Mouse (Mus musculus): ENCODE data around the gene Carmil1.
A peak's percentile ranks its signal among the peaks of the same experiment; 100 is the strongest.

Gene Carmil1

GRCm38 (mm10) chr13:24104611-24105339 lies 175.8 kb downstream of the Carmil1 start:
- peak; percentile 43 for DNase-seq (ENCODE audit: low spot score)

GRCm38 (mm10) chr13:24104016-24104415 lies 176.6 kb downstream of the Carmil1 start:
- no peak for DNase-seq (ENCODE audit: low spot score)

- DNase-seq (ENCODE audit: low spot score) = no peak
Measured at GRCm38 (mm10) chr13:24103152-24103551, 177.4 kb downstream of the Carmil1 start.

GRCm38 (mm10) chr13:24102256-24102655 lies 178.3 kb downstream of the Carmil1 start:
- no peak for DNase-seq (ENCODE audit: low spot score)

- DNase-seq (ENCODE audit: low spot score) = no peak
Measured at GRCm38 (mm10) chr13:24101157-24102130, 179.2 kb downstream of the Carmil1 start.

DNA sequence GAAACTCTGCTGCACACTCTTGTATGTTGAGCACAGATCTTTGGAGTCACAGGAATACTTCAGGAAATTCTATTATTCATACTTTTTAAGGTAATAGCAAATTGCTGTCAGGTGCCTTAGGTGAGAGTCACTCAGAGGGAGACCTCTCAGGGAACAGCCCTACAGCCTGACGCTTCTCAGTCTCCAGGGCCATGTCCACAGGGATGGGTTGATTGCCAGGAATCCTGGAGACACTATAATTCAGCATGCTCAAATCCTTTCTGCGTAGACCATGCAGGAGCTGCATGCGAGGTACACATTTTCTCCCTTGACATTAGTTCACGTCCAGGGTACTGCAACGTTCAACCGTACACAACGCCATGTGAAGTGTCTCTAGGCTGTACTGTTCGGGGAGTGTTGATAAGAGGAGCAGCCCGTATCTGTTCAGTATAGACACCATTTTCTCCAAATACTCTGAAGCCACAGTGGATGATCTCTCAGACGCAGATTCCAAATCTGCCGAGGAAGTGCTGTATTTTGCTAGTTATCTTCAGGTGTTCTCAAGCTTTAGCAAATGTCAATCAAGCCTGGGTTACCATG lies 180.0 kb downstream of the Carmil1 start:
- DNase-seq (ENCODE audit: low spot score) = no peak

GRCm38 (mm10) chr13:24096573-24096972 lies 184.0 kb downstream of the Carmil1 start:
- DNase-seq (ENCODE audit: low spot score) = no peak

GRCm38 (mm10) chr13:24094825-24095547 lies 185.6 kb downstream of the Carmil1 start:
- DNase-seq (ENCODE audit: low spot score) = no peak

GRCm38 (mm10) chr13:24093108-24093507 lies 187.5 kb downstream of the Carmil1 start:
- DNase-seq (ENCODE audit: low spot score) = no peak

DNA sequence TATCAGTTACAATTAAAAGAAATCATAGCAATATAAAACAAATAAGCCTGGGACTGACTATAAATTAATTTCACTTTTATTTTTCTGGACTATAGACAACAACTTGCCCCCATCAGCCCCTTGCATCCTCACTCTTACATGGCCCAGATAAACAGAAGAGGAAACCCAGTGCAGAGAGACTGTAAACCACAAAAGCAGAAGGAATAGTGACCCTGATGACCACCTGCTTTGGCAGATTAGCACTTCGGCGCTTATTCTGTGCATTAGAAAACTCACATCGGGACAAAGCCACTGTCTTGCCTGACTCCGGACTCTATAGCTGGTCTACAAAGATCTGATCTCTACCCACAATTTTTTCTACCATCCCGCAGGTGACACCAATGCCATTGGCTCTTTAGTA lies 188.5 kb downstream of the Carmil1 start:
- no peak for DNase-seq (ENCODE audit: low spot score)

- no peak for DNase-seq (ENCODE audit: low spot score)
Measured at GRCm38 (mm10) chr13:24082153-24082552, 198.4 kb downstream of the Carmil1 start.

DNA sequence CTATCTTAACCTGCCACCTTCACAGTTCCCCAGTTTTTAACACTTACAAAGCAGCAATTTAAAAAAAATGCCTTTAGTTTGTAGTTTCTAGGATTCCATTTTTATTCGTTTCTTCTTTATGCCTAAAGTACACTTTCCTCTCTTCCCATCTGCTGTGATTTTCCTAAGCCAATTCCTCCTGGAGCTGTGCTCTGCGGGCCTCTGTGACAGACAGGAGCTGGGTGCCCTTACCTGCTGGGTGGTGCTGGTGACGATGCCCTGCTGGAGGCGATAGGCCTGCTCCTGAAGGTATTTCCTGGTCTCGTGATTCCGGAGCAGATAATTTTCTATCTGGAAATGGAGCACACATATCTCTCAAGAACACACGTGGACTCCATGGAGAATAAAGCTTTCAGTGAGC lies 198.9 kb downstream of the Carmil1 start:
- DNase-seq (ENCODE audit: low spot score) = no peak

GRCm38 (mm10) chr13:24072588-24072987 lies 208.0 kb downstream of the Carmil1 start:
- no peak for DNase-seq (ENCODE audit: low spot score)

DNA sequence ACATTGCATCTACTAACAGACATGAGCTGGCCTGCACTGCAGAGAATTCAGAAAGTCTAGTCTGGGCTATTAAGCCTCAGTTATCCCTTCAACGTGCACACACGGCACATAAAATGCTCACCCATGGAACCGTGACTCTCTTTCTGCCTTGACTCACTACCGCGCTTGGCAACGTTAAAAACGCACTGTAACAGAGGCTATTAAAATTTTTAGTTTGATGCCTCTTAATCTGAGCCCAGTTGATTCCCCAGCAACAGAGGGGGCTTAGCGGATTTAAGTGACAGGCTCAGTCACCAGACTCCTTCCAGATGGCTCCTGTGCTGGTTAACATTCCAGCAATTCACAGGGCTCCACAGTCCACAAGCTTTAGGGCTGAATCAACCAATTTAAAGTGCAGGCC lies 213.0 kb downstream of the Carmil1 start:
- no peak for DNase-seq (ENCODE audit: low spot score)

- DNase-seq (ENCODE audit: low spot score) = no peak
Measured at GRCm38 (mm10) chr13:24065536-24065935, 215.1 kb downstream of the Carmil1 start.

DNA sequence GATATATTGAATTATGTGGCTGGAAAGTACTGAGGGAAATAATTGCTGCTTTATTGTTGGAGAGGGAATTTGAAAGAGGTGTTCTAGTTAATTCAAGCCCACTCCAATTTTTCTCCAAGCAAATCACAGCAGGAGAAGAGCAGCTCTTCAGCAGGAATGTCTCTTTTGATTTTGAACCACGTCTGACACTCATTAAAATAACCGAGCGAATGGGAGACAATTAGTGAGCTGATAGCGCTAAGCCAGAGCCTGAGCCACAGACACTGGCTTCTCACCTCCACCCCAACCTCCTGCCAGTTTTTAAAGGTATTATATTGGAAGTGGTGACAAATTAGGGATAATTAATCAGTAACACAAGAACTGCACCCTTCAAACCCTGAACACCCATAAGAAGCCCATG lies 217.8 kb downstream of the Carmil1 start:
- no peak for DNase-seq (ENCODE audit: low spot score)

DNA sequence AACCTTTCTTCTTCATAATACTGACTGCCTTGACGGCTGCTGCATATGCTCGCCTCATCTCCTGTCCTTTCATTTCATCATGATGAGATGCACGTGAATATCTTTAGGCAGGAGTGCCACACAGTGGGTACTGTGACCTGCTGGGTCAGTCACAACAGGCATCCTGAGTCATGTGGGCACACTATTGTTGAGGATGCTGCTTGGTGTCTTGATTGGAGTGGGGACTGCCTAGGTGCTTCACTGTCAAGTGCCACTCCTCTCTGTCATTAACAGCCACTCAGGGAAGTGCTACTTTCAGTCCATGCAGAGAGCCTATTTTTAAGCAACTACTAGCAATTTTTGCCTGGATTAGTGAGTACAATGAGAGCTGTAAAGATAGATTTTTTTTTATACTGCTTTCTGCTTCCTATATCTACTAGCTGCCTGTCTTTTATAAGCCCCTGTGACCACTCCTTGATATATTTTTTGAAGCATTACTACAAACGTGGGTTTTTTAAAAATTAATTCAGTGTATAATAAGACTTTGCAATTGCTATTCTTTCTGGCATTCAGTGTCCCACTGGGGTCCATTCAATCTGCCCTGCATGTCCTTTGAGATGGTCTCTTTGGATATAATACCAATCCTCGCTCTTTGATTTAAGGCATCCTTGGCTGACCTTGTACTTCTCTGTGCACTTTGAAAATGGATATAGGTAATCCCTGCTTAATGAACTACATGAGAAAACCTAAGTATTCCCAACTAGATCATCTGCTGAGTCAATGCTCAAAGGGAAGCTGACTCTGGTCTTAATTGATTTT lies 225.3 kb downstream of the Carmil1 start:
- no peak for DNase-seq (ENCODE audit: low spot score)

DNA sequence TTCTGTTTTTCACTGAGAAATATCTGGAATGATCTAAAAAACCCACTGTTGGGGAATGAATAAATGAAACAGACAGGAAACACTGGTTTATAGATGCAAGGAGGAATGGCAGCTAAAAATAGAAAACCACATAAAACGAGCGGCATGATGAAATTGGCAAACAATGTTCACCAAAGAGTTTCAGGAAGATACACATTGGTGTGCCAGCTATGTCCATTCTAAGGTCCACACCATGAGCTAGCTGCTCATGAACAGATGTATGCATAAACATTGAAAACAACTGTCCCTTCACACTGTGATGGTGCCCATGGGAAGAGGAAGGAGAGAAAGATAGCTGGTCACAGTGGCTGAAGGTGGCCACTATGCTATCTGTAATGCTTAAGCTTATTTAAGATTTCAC lies 229.1 kb downstream of the Carmil1 start:
- no peak for DNase-seq (ENCODE audit: low spot score)

GRCm38 (mm10) chr13:24050330-24050729 lies 230.3 kb downstream of the Carmil1 start:
- no peak for DNase-seq (ENCODE audit: low spot score)

- DNase-seq (ENCODE audit: low spot score) = peak; percentile 19
Measured at GRCm38 (mm10) chr13:24049267-24050034, 231.1 kb downstream of the Carmil1 start.

Data from MN1 (cell line).